13 mouse cellular contexts compared by ENCODE assay signal in genomic region chr4:13599458-13600151, GRCm38 (mm10).
A peak's percentile ranks its signal among the peaks of the same experiment; 100 is the strongest.
DNase-seq lines count a peak whose midpoint lies in the region; ATAC-seq and TF ChIP-seq lines count a peak whose summit lies in the region.
"Had no signal": no experiment of that assay in that cellular context is flagged by ENCODE, and none has a peak within 500 bp of the region (broad histone marks: within the 10 kb centered on the region; RNA-seq: fewer than 3 reads in every experiment).

No protein-coding gene starts in this region.

- no peaks in the 10 kb centered on the region for H3K9me3 ChIP-seq in forebrain, embryonic 13.5 days (replicated peaks)
- H3K9me3 ChIP-seq in midbrain, embryonic 12.5 days = no peaks in the 10 kb centered on the region
- H3K9me3 ChIP-seq: embryonic facial prominence, embryonic 13.5 days; liver, embryonic 15.5 days had no signal

- no peaks in the 10 kb centered on the region for H3K27me3 ChIP-seq in forebrain, embryonic 13.5 days
- H3K27me3 ChIP-seq in midbrain, embryonic 12.5 days = no peaks in the 10 kb centered on the region
- H3K27me3 ChIP-seq: embryonic facial prominence, embryonic 13.5 days; liver, embryonic 15.5 days had no signal

- no peaks in the 10 kb centered on the region for H3K36me3 ChIP-seq in forebrain, embryonic 13.5 days (ENCODE audit: poor library complexity, severe bottlenecking)
- no peaks in the 10 kb centered on the region for H3K36me3 ChIP-seq in midbrain, embryonic 12.5 days
- H3K36me3 ChIP-seq: embryonic facial prominence, embryonic 13.5 days; liver, embryonic 15.5 days had no signal

- no peak for DNase-seq in layer of hippocampus, adult 2 months (ENCODE audit: low spot score in 2 of 2)
- no peak for DNase-seq in layer of hippocampus, postnatal 36 days
- peak; percentile 40 for DNase-seq in brain, adult 2 months (ENCODE audit: low read depth, low spot score)
- no peak for DNase-seq in Muller cell, postnatal 12 days (ENCODE audit: inconsistent ontology term)
- DNase-seq in kidney, adult 11 months = no peak
- DNase-seq: kidney, adult 2 months; lung, postnatal 4 days; thymus, postnatal 14 days had no signal

- WGBS in forebrain, embryonic 13.5 days = 16% methylated on average over 8 of the region's 8 CpGs
- WGBS in midbrain, embryonic 12.5 days = 30% methylated on average over 8 of the region's 8 CpGs

- no peak for TF ChIP-seq CTCF in layer of hippocampus, adult 2 months (conservative IDR thresholded peaks at IDR 0.05)

- H3K4me3 ChIP-seq in layer of hippocampus, adult 2 months = no peak overlapping the region
- no peak overlapping the region for H3K4me3 ChIP-seq in forebrain, embryonic 13.5 days
- no peak overlapping the region for H3K4me3 ChIP-seq in midbrain, embryonic 12.5 days
- H3K4me3 ChIP-seq: embryonic facial prominence, embryonic 13.5 days; liver, embryonic 15.5 days had no signal

- peak; percentile 97 for ATAC-seq in forebrain, embryonic 13.5 days
- peak; percentile 88 for ATAC-seq in midbrain, embryonic 12.5 days (ENCODE audit: low FRiP score, low read depth)
- ATAC-seq: activated CD4-positive, CD25-positive, alpha-beta regulatory T cell, adult 4 months had no signal

- peaks cover 26% of the 10 kb centered on the region for H3K4me1 ChIP-seq in forebrain, embryonic 13.5 days
- H3K4me1 ChIP-seq in midbrain, embryonic 12.5 days = peaks cover 13% of the 10 kb centered on the region
- H3K4me1 ChIP-seq: embryonic facial prominence, embryonic 13.5 days; liver, embryonic 15.5 days had no signal

- H3K9ac ChIP-seq in forebrain, embryonic 13.5 days = no peak overlapping the region
- H3K9ac ChIP-seq in midbrain, embryonic 12.5 days (replicated peaks) = no peak overlapping the region
- H3K9ac ChIP-seq: embryonic facial prominence, embryonic 13.5 days; liver, embryonic 15.5 days had no signal

- H3K27ac ChIP-seq in layer of hippocampus, adult 2 months = peak overlapping the region; percentile 15
- peak overlapping the region; percentile 70 for H3K27ac ChIP-seq in forebrain, embryonic 13.5 days
- no peak overlapping the region for H3K27ac ChIP-seq in midbrain, embryonic 12.5 days (replicated peaks)
- H3K27ac ChIP-seq: embryonic facial prominence, embryonic 13.5 days; liver, embryonic 15.5 days had no signal

- peak overlapping the region; percentile 8; the same call in 1 of the 2 replicates for H3K4me2 ChIP-seq in forebrain, embryonic 13.5 days
- 0 out of 2 replicates have a peak overlapping the region, but pooled peaks have one; percentile 21 for H3K4me2 ChIP-seq in midbrain, embryonic 12.5 days (replicated peaks)
- H3K4me2 ChIP-seq: embryonic facial prominence, embryonic 13.5 days; liver, embryonic 15.5 days had no signal
